Mouse (Mus musculus) natural killer cell, adult 2 months (primary cell): ENCODE data around the gene Cyp4v3.
"Not testable (repeated sequence)": the region's sequence is repeated elsewhere in the genome, so short reads cannot be mapped to it uniquely, and the experiment has no call there.

ENCODE experiments used
- DNase-seq, 2 experiments: peaks; one replicate each; pipeline ENCODE4 v3.0.0; 2022; ENCODE audit warnings: low spot score in 2 of 2

Gene Cyp4v3

GRCm38 (mm10) chr8:45332685-45333409, at the start of gene Cyp4v3:
Cyp4v3 (minus strand) TSS chr8:45333216.
- peak; percentile 60 to 69 for DNase-seq

- no peak for DNase-seq
These were observed 48.9 kb upstream of the Cyp4v3 start, which contains the start of gene Fam149a for GRCm38 (mm10) chr8:45381963-45382347. Fam149a (minus strand) TSS chr8:45382291.

- no peak for DNase-seq
These were observed 48.3 kb upstream of the Cyp4v3 start for GRCm38 (mm10) chr8:45381075-45381962.

GRCm38 (mm10) chr8:45380598-45380997, 47.6 kb upstream of the Cyp4v3 start:
- no peak for DNase-seq

GRCm38 (mm10) chr8:45374071-45374470, 41.1 kb upstream of the Cyp4v3 start:
- no peak for DNase-seq

GRCm38 (mm10) chr8:45367154-45367553, 34.1 kb upstream of the Cyp4v3 start:
- no peak for DNase-seq

- no peak for DNase-seq
These were observed 30.2 kb upstream of the Cyp4v3 start for GRCm38 (mm10) chr8:45363220-45363619.

- no peak for DNase-seq
These were observed 29.3 kb upstream of the Cyp4v3 start for GRCm38 (mm10) chr8:45362323-45362722.

GRCm38 (mm10) chr8:45359091-45359605, 26.1 kb upstream of the Cyp4v3 start:
- DNase-seq = no peak

- DNase-seq = no peak
These were observed 25.3 kb upstream of the Cyp4v3 start for GRCm38 (mm10) chr8:45358132-45358918.

- no peak for DNase-seq
These were observed 22.8 kb upstream of the Cyp4v3 start for GRCm38 (mm10) chr8:45355809-45356208.

GRCm38 (mm10) chr8:45345031-45345430, 12.0 kb upstream of the Cyp4v3 start:
- DNase-seq = peak; percentile 40 to 55

- DNase-seq = no peak
These were observed 11.3 kb upstream of the Cyp4v3 start for GRCm38 (mm10) chr8:45344298-45344697.

- DNase-seq = no peak
These were observed 8.9 kb upstream of the Cyp4v3 start for GRCm38 (mm10) chr8:45341630-45342628.

- peak in 1 of 2 experiments; percentile 1 for DNase-seq
These were observed 477 bp upstream of the Cyp4v3 start for GRCm38 (mm10) chr8:45333493-45333892.

- no peak for DNase-seq
These were observed 2.2 kb downstream of the Cyp4v3 start for GRCm38 (mm10) chr8:45330856-45331255.

GRCm38 (mm10) chr8:45329206-45329980, 3.6 kb downstream of the Cyp4v3 start:
- DNase-seq = no peak

GRCm38 (mm10) chr8:45327076-45327475, 5.9 kb downstream of the Cyp4v3 start:
- not testable (repeated sequence) for DNase-seq

- DNase-seq = no peak
These were observed 8.9 kb downstream of the Cyp4v3 start for GRCm38 (mm10) chr8:45324151-45324550.

- no peak for DNase-seq
These were observed 11.7 kb downstream of the Cyp4v3 start for GRCm38 (mm10) chr8:45321365-45321764.
